ENCODE assay signal across 8 mouse cellular contexts in the genomic region with DNA sequence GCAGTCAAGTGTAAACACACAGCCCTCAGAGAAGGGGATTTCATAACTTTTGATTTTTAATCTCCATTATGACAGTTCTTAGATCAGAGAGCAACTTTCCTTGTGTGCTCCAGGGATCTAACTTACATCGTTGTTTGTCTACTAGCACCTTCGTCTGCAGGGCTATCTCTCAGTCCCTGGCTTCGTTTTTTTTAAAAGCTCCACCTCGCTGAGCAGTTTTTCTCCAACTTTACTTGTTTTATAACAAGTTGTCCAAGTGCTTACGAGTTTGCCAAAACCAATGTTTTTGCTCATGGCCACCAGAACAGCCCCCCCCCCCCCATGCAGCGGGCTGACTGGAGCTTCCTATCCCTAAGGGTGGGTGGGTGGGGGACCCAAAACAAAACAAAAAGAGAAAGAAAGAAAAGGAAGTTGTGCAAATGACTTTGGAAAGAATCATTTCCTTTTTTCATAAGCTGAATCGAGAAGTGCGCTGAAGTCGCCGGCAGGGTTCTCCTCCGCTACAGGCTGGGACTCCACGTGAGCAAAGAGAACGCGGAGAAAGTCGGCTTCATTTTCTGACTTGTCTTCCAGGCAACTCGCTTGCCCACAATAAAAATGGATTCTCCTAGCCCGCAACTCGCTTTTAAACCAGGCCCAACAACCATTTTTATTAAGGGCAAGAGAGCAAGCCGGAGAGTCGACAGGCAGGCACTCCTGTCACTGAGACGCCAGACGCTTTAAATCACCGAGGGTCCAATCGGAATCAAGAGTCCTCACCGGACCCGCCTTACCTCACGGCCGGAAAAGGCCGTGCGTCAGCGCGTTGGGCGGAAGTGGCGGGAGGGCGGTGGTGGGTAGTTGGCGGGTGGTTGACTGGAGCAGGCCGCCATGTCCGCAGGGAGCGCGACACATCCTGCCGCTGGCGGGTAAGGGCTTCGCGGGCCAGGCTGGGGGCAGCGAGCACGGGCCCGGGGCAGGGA. TPM values are rescaled to one million over a fixed set of nuclear protein-coding genes. Genes with fewer than 3 reads are reported as not detected.
DNase-seq lines count a peak whose midpoint lies in the region; ATAC-seq and TF ChIP-seq lines count a peak whose summit lies in the region.

A gene (plus strand): TSS at position 824 of the 962 bp plus-strand sequence.

- no peaks in the 10 kb centered on the region for H3K9me3 ChIP-seq in hindbrain, postnatal 0 days (ENCODE audit: low read length)

- peak within 1 kb of the TSS; percentile 94 for H3K27ac ChIP-seq in gastrocnemius, adult 2 months
- H3K27ac ChIP-seq in hindbrain, postnatal 0 days, result peak within 1 kb of the TSS; percentile 99
- H3K27ac ChIP-seq in left cerebral cortex, adult 2 months, result peak within 1 kb of the TSS; percentile 98

- WGBS in hindbrain, postnatal 0 days, result under 1% methylated on average over 46 of the region's 47 CpGs

- peak; percentile 100 for DNase-seq in ZHBTc4 (ENCODE audit: low read depth, low spot score)
- peak; percentile 98 for DNase-seq in gastrocnemius, adult 2 months
- DNase-seq in hindbrain, postnatal 0 days (ENCODE audit: low spot score), result peak; percentile 99
- DNase-seq in left cerebral cortex, adult 2 months (ENCODE audit: extremely low spot score in 1 of 2, low spot score in 2 of 2), result peak; percentile 96
- DNase-seq in right cerebral cortex, adult 2 months (ENCODE audit: low spot score in 2 of 2), result peak; percentile 95 to 97
- peak; percentile 97 for DNase-seq in urinary bladder, postnatal 14 days (ENCODE audit: low spot score)

- no peaks in the 10 kb centered on the region for H3K27me3 ChIP-seq in hindbrain, postnatal 0 days (ENCODE audit: insufficient read depth, low read length)

- TF ChIP-seq CTCF in gastrocnemius, adult 2 months (IDR thresholded peaks at IDR 0.05), result no peak
- TF ChIP-seq CTCF in hindbrain, postnatal 0 days (IDR thresholded peaks at IDR 0.05; ENCODE audit: low read depth), result 0 out of 2 replicates have a peak, but pooled peaks have one; percentile 21
- no peak; the same call in 1 of the 2 replicates for TF ChIP-seq CTCF in left cerebral cortex, adult 2 months (IDR thresholded peaks at IDR 0.05)

- peaks cover 9% of the 10 kb centered on the region; the same call in 1 of the 2 replicates for H3K4me1 ChIP-seq in hindbrain, postnatal 0 days (ENCODE audit: insufficient read depth, low read length)

- peak within 1 kb of the TSS; percentile 97 for H3K9ac ChIP-seq in hindbrain, postnatal 0 days (replicated peaks; ENCODE audit: low read length)

- H3K4me2 ChIP-seq in hindbrain, postnatal 0 days (ENCODE audit: low read depth, low read length), result peak within 1 kb of the TSS; percentile 88

- H3K36me3 ChIP-seq in hindbrain, postnatal 0 days (ENCODE audit: insufficient read depth, low read length), result peaks cover 12% of the 10 kb centered on the region; the same call in 1 of the 2 replicates

- peak; percentile 99 for ATAC-seq in common myeloid progenitor, adult 5-6 weeks (replicated peaks; ENCODE audit: low read depth, poor library complexity, severe bottlenecking)
- peak; percentile 99 for ATAC-seq in hindbrain, postnatal 0 days
- ATAC-seq in megakaryocyte, adult 5-6 weeks (ENCODE audit: poor library complexity, severe bottlenecking), result peak; percentile 97

- intact Hi-C loops in gastrocnemius, adult 2 months (cut with DNase I), result loop anchor here (5.0 kb wide), 1 partner anchor 32 kb away; a partner anchor contains a TSS
- intact Hi-C loops in left cerebral cortex, adult 2 months (cut with DNase I), result no loop called here

- peak within 1 kb of the TSS; percentile 100 for H3K4me3 ChIP-seq in gastrocnemius, adult 2 months
- peak within 1 kb of the TSS; percentile 95 for H3K4me3 ChIP-seq in hindbrain, postnatal 0 days (ENCODE audit: low read length)
- peak within 1 kb of the TSS; percentile 99 for H3K4me3 ChIP-seq in left cerebral cortex, adult 2 months

RNA-seq across cellular contexts. Expression of the gene that starts here (rescaled TPM):
- 52.6 and 71.2 TPM in 2 replicates for total RNA-seq in common myeloid progenitor, adult 5-6 weeks (2017)
- total RNA-seq in gastrocnemius, adult 2 months (2021), result 10 to 100 TPM; 24.0 TPM
- 57.9 and 74.4 TPM in 2 replicates for total RNA-seq in hindbrain, postnatal 0 days (2014; rRNA removed)
- 66.1 and 70.7 TPM in 2 replicates for polyA plus RNA-seq in hindbrain, postnatal 0 days (2015; fragmentation: Nextera tagmentation; extraction: Ambion mirVana)
- 10 to 100 TPM; 55.3 to 59.3 TPM for total RNA-seq in left cerebral cortex, adult 2 months (2021)
- 50.6 and 52.1 TPM in 2 replicates for total RNA-seq in megakaryocyte, adult 5-6 weeks (2015)
- 53.4 and 56.1 TPM in 2 replicates for total RNA-seq in megakaryocyte, adult 5-6 weeks (2017)

Comparison
In these comparisons a context has a peak if more than half of its experiments do, and no peak if none do; other contexts are left out.
1. Peak in every context shown above with its lines: DNase-seq, ATAC-seq, H3K4me3 ChIP-seq and H3K27ac ChIP-seq.